In the genomic region with DNA sequence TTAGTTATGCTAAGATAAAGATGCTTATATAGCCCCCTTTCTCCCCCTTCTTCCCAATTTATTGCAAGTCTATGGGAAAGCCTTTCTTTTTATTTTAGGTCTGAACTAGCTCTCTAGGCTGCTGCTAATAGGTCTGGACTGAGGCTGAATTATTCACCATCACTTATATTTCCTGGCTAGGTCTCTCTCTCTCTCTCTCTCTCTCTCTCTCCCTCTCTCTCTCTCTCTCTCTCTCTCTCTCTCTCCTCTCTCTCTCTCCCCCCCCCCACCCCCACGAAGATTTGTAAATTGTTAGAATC, we compare ENCODE assay signal across 21 mouse cellular contexts.
DNase-seq lines count a peak whose midpoint lies in the region; ATAC-seq lines count a peak whose summit lies in the region.
"Had no signal": no experiment of that assay in that cellular context is flagged by ENCODE, and none has a peak within 500 bp of the region (broad histone marks: within the 10 kb centered on the region; RNA-seq: fewer than 3 reads in every experiment).

No protein-coding gene starts in this region.

- no peaks in the 10 kb centered on the region for H3K9me3 ChIP-seq in neural tube, embryonic 11.5 days (ENCODE audit: control insufficient read depth, low read length)
- no peaks in the 10 kb centered on the region for H3K9me3 ChIP-seq in hindbrain, embryonic 13.5 days
- H3K9me3 ChIP-seq in midbrain, embryonic 13.5 days: no peaks in the 10 kb centered on the region
- H3K9me3 ChIP-seq in neural tube, embryonic 15.5 days (replicated peaks): no peaks in the 10 kb centered on the region
- H3K9me3 ChIP-seq: limb, embryonic 13.5 days; lung, embryonic 15.5 days had no signal

- H3K36me3 ChIP-seq in neural tube, embryonic 11.5 days (ENCODE audit: control insufficient read depth, insufficient read depth, low read length): no peaks in the 10 kb centered on the region
- no peaks in the 10 kb centered on the region for H3K36me3 ChIP-seq in hindbrain, embryonic 13.5 days
- H3K36me3 ChIP-seq in midbrain, embryonic 13.5 days: no peaks in the 10 kb centered on the region
- no peaks in the 10 kb centered on the region for H3K36me3 ChIP-seq in neural tube, embryonic 15.5 days
- H3K36me3 ChIP-seq: limb, embryonic 13.5 days; lung, embryonic 15.5 days had no signal

- 0 out of 2 replicates have a peak, but pooled peaks cover 6% of the 10 kb centered on the region for H3K4me1 ChIP-seq in neural tube, embryonic 11.5 days (ENCODE audit: control insufficient read depth, insufficient read depth, low read length)
- peaks cover 16% of the 10 kb centered on the region for H3K4me1 ChIP-seq in hindbrain, embryonic 13.5 days (replicated peaks)
- H3K4me1 ChIP-seq in midbrain, embryonic 13.5 days (replicated peaks): peaks cover 21% of the 10 kb centered on the region
- peaks cover 8% of the 10 kb centered on the region for H3K4me1 ChIP-seq in neural tube, embryonic 15.5 days
- H3K4me1 ChIP-seq: limb, embryonic 13.5 days; lung, embryonic 15.5 days had no signal

- no peaks in the 10 kb centered on the region for H3K27me3 ChIP-seq in neural tube, embryonic 11.5 days (ENCODE audit: control insufficient read depth, insufficient read depth, low read length)
- H3K27me3 ChIP-seq in hindbrain, embryonic 13.5 days: 0 out of 2 replicates have a peak, but pooled peaks cover 2% of the 10 kb centered on the region
- no peaks in the 10 kb centered on the region for H3K27me3 ChIP-seq in midbrain, embryonic 13.5 days
- H3K27me3 ChIP-seq in neural tube, embryonic 15.5 days (replicated peaks): no peaks in the 10 kb centered on the region
- H3K27me3 ChIP-seq: CH12.LX; limb, embryonic 13.5 days; lung, embryonic 15.5 days had no signal

- peak; percentile 24; the same call in 1 of the 2 replicates for ATAC-seq in neural tube, embryonic 11.5 days (ENCODE audit: insufficient read depth, low FRiP score, low TSS enrichment)
- ATAC-seq in hindbrain, embryonic 13.5 days (ENCODE audit: low FRiP score): peak; percentile 51; the same call in 1 of the 2 replicates
- peak; percentile 86 for ATAC-seq in midbrain, embryonic 13.5 days
- peak; percentile 53; the same call in 1 of the 2 replicates for ATAC-seq in neural tube, embryonic 15.5 days (ENCODE audit: low FRiP score)

- no peak for DNase-seq in neural tube, embryonic 11.5 days (ENCODE audit: low spot score)
- no peak for DNase-seq in neural tube, embryonic 10.5 days (ENCODE audit: extremely low spot score, low spot score)
- DNase-seq in layer of hippocampus, postnatal 10 days (ENCODE audit: low spot score in 2 of 2): no peak
- DNase-seq in layer of hippocampus, adult 9-10 months (ENCODE audit: low spot score): no peak
- DNase-seq in urinary bladder, postnatal 4 days (ENCODE audit: low spot score in 2 of 2): no peak
- DNase-seq: adrenal gland, postnatal 25 days; cerebellum, adult 11-12 months; cerebellum, postnatal 25 days; heart, postnatal 10 days; kidney, adult 8-10 months; kidney, postnatal 25 days; layer of hippocampus, adult 9-11 months had no signal

- H3K27ac ChIP-seq in neural tube, embryonic 11.5 days (ENCODE audit: low read depth, low read length): no peak overlapping the region
- 0 out of 2 replicates have a peak overlapping the region, but pooled peaks have one; percentile 20 for H3K27ac ChIP-seq in hindbrain, embryonic 13.5 days
- peak overlapping the region; percentile 51 for H3K27ac ChIP-seq in midbrain, embryonic 13.5 days
- no peak overlapping the region for H3K27ac ChIP-seq in neural tube, embryonic 15.5 days (replicated peaks)
- H3K27ac ChIP-seq: limb, embryonic 13.5 days; liver, embryonic 14.5 days; lung, embryonic 15.5 days; macrophage had no signal

- no peak overlapping the region for H3K4me3 ChIP-seq in neural tube, embryonic 11.5 days (ENCODE audit: low read depth, low read length)
- no peak overlapping the region for H3K4me3 ChIP-seq in hindbrain, embryonic 13.5 days
- no peak overlapping the region for H3K4me3 ChIP-seq in midbrain, embryonic 13.5 days (replicated peaks)
- no peak overlapping the region for H3K4me3 ChIP-seq in neural tube, embryonic 15.5 days (replicated peaks)
- H3K4me3 ChIP-seq: limb, embryonic 13.5 days; lung, embryonic 15.5 days had no signal

- no peak overlapping the region for H3K4me2 ChIP-seq in neural tube, embryonic 11.5 days (ENCODE audit: low read depth)
- no peak overlapping the region for H3K4me2 ChIP-seq in hindbrain, embryonic 13.5 days
- H3K4me2 ChIP-seq in midbrain, embryonic 13.5 days (replicated peaks): no peak overlapping the region
- H3K4me2 ChIP-seq in neural tube, embryonic 15.5 days: no peak overlapping the region
- H3K4me2 ChIP-seq: heart, embryonic 11.5 days; limb, embryonic 13.5 days; lung, embryonic 15.5 days had no signal

- no peak overlapping the region for H3K9ac ChIP-seq in neural tube, embryonic 11.5 days (ENCODE audit: low read length)
- H3K9ac ChIP-seq in hindbrain, embryonic 13.5 days: no peak overlapping the region
- H3K9ac ChIP-seq in midbrain, embryonic 13.5 days (replicated peaks): no peak overlapping the region
- no peak overlapping the region for H3K9ac ChIP-seq in neural tube, embryonic 15.5 days (replicated peaks)
- H3K9ac ChIP-seq: limb, embryonic 13.5 days; liver, embryonic 14.5 days; lung, embryonic 15.5 days had no signal

- 50% methylated on average over 1 of the region's 1 CpGs for WGBS in neural tube, embryonic 11.5 days
- WGBS in hindbrain, embryonic 13.5 days: 39% methylated on average over 1 of the region's 1 CpGs
- WGBS in midbrain, embryonic 13.5 days: 67% methylated on average over 1 of the region's 1 CpGs
- 50% methylated on average over 1 of the region's 1 CpGs for WGBS in neural tube, embryonic 15.5 days

Comparison
In these comparisons a context has a peak if more than half of its experiments do, and no peak if none do; other contexts are left out.
1. ATAC-seq: peak in every context shown above with its lines; median percentile 86 in midbrain, embryonic 13.5 days; 53 in neural tube, embryonic 15.5 days; 51 in hindbrain, embryonic 13.5 days; 24 in neural tube, embryonic 11.5 days.
2. H3K27ac ChIP-seq: peak in hindbrain, embryonic 13.5 days (single experiment) and midbrain, embryonic 13.5 days (single experiment); none in neural tube, embryonic 11.5 days (single experiment) and neural tube, embryonic 15.5 days (single experiment).